Mouse (Mus musculus) kidney, postnatal 4 days (tissue): ENCODE results near the gene Ugt1a10.
A peak's percentile ranks its signal among the peaks of the same experiment; 100 is the strongest.

Experiments used
- DNase-seq, 2 experiments: peaks; one replicate each; pipeline ENCODE4 v3.0.0; 2021; ENCODE audit warnings: mixed read lengths in 2 of 2

The Ugt1a10 gene

GRCm38 (mm10) chr1:88256886-88257663 lies 201.9 kb downstream of the Ugt1a10 start:
- no peak for DNase-seq

- DNase-seq: peak in 1 of 2 experiments; percentile 7
These were observed 202.5 kb downstream of the Ugt1a10 start for GRCm38 (mm10) chr1:88257681-88258080.

- peak in 1 of 2 experiments; percentile 15 for DNase-seq
These were observed 203.2 kb downstream of the Ugt1a10 start for GRCm38 (mm10) chr1:88258361-88258760.

DNA sequence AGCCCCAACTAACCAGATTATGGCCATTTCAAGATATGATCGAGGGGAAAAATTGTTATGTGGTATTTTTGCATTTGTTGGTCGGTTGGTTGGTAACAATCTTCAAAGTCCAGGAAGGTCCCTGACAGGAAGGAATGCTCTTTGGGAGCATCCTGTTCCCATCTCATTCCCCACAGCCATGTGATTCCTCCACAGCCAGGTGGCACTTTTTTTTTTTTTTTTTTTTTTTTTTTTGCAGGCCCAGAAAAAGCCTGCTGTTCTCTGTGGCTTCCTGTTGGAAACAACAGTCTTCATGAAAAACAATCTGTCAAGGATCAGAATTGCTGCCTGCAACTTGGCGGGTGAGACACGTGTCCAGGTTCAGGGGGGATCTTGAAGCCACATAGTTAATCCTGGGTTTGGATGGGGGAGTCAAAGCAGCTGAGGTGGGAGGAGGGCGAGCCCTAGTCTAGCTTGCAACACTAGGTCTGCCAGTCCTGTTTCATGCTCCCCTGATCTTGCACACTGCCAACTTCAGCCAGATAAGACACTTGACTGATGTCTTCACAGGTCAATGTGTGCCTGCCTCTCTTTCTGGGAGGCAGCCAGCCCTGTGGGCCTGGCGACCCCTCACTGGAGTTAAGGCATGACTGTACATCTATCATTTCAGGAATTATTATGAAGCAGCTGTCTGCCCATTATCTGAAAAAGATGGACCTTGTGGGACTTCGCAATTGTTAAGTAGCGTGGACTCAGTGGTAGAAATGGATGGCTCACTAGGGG lies 203.9 kb downstream of the Ugt1a10 start:
- DNase-seq: peak; percentile 62 to 71

- DNase-seq: peak in 1 of 2 experiments; percentile 41
These were observed 204.4 kb downstream of the Ugt1a10 start for GRCm38 (mm10) chr1:88259643-88260024.

- peak; percentile 73 to 78 for DNase-seq
These were observed 204.9 kb downstream of the Ugt1a10 start for GRCm38 (mm10) chr1:88260114-88260513.

DNA sequence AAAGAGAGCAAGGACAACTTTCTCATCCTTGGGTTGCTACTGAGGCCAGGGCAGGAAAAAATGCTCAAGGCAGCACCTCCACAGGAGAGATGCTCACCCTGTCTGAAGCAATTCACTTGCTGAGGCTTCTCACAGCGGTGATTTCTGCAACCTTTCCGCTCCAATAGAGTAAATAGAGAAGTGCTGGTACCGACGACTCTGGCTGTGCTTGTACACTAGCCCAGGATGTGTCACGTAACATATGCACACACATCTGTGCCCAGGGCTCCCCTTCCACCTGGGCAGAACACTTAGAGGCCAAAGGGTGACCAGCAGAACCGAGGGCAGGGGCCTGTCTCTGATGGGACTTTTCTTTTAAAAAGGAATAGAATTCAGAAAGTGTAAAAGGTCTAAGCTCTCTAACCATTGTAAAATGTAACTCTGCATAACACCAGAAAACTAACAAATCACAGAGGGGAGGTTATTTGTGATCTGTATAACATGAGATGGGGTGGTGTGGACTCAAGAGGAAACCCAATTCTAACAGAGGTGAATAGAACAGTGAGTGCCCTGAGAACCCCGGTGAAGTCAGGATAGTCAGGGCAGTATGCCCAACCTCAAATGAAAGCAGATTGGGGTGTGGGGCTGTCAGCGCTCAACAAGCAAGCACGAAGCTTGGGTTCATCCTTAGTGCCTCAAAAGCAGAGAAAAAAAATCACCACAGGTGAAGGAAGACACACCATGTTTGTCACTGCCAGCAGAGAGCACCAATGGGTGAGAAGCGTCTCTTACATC lies 205.6 kb downstream of the Ugt1a10 start:
- peak in 1 of 2 experiments; percentile 15 for DNase-seq

- no peak for DNase-seq
These were observed 206.5 kb downstream of the Ugt1a10 start for GRCm38 (mm10) chr1:88261706-88262105.

- DNase-seq: peak; percentile 81 to 86
These were observed 207.1 kb downstream of the Ugt1a10 start for GRCm38 (mm10) chr1:88262255-88262654.

- no peak for DNase-seq
These were observed 207.8 kb downstream of the Ugt1a10 start for GRCm38 (mm10) chr1:88262961-88263360.

- no peak for DNase-seq
These were observed 208.6 kb downstream of the Ugt1a10 start for GRCm38 (mm10) chr1:88263778-88264177.

- no peak for DNase-seq
These were observed 209.2 kb downstream of the Ugt1a10 start for GRCm38 (mm10) chr1:88264237-88264868.

DNA sequence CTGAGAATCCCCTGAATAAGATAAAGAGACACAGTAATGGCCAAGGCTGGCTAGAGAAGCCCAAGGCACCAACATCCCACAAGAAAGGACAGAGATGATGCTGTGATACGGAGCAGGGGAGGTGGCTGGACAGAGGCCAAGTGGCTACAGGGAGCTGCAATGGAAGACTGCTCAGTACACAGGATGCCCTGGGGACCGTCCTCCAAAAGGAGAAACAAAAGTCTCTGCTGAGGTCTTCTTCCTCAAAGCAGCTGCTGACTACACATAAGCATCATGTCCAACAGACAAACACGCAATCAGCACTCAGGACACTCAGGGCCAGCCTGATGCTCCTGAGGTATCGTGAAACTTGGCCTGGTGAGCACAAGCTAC lies 209.7 kb downstream of the Ugt1a10 start:
- DNase-seq: no peak

- peak in 1 of 2 experiments; percentile 9 for DNase-seq
These were observed 210.9 kb downstream of the Ugt1a10 start for GRCm38 (mm10) chr1:88266123-88266522.

- peak in 1 of 2 experiments; percentile 11 for DNase-seq
These were observed 212.3 kb downstream of the Ugt1a10 start for GRCm38 (mm10) chr1:88267489-88267888.

DNA sequence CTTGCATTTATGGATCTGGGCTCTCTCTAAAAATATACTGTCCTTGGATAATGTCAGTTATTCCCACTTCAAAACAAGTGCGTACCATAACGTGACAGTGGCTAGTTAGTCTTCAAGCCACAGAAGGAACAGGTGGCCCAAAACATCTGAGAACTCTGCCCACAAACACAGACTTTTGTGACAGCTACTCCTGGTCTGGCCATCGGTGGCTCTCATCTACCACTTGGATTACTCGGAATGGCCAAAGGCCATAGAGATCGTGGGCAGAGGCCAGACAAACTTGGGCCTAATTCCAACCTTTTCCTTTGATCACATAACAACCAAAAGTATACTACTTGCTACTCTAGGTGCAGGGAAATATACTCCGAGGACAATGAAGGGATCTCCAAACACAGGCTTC lies 212.9 kb downstream of the Ugt1a10 start:
- DNase-seq: no peak
